Mouse (Mus musculus) liver, adult 2 months (tissue): ENCODE data around the gene Tspan31.

ENCODE experiments used
- CTCF ChIP-seq: fragments of 200-500 bp; IDR thresholded peaks from 2 replicates; pipeline ENCODE4 v1.5.1; 2011; ENCODE audit warnings: low read depth, low read length, control low read depth
- POLR2A ChIP-seq: fragments of 200-500 bp; IDR thresholded peaks from 2 replicates; pipeline ENCODE4 v1.6.1; 2011; ENCODE audit warnings: low read length, control low read depth; ENCODE audit not compliant: insufficient read depth; ENCODE audit errors: extremely low read depth

DNA sequence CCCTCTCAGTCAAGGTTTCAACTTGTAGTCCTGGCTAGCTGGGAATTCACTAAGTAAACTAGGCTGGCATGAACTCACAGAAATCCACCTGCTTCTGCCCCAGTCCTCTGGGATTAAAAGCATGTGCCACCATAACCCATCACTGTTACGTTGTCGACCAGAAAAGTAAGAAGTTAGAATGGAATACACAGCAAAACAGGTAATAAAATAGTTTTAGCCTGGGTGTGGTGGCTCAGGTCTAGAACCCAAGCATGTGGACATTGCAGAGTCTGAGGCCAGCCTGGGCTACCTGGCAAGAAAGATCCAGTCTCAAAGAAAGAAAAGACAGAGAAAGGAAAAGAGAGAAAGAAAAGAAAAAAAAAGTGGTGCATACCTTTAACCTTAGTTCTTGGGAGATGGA, 8.6 kb downstream of the Tspan31 start:
- TF ChIP-seq CTCF (no peak), POLR2A (no peak)
